Mouse (Mus musculus) midbrain, postnatal 0 days (tissue): ENCODE measurements around the gene Lrrfip1. TPM values are rescaled to one million over a fixed set of nuclear protein-coding genes. Genes with fewer than 3 reads are reported as not detected.

Experiments used
- ATAC-seq: fragments of 200-750 bp; cut with Nextera tagmentation; 2 replicates; pipeline ENCODE4 v1.8.0; 2017; ENCODE audit warnings: moderate number of reproducible peaks, mild to moderate bottlenecking, moderate TSS enrichment, moderate library complexity; ENCODE audit not compliant: low FRiP score
- DNase-seq: peaks from one replicate; pipeline ENCODE4 v3.0.0-alpha.2; 2015; ENCODE audit warnings: low spot score
- H3K27ac ChIP-seq: fragments of 300-500 bp; sonication (generic); 2 replicates; pipeline ENCODE4 v1.5.1; 2014; ENCODE audit warnings: low read depth, mild to moderate bottlenecking, low read length, mixed read lengths
- H3K27me3 ChIP-seq: fragments of 300-500 bp; sonication (generic); 2 replicates; pipeline ENCODE4 v1.6.1; 2014; ENCODE audit warnings: low read length, control low read depth, mixed read lengths; ENCODE audit not compliant: insufficient read depth
- H3K36me3 ChIP-seq: fragments of 300-500 bp; sonication (generic); 2 replicates; pipeline ENCODE4 v1.6.1; 2014; ENCODE audit warnings: low read length, control low read depth, mixed read lengths; ENCODE audit not compliant: insufficient read depth
- H3K4me1 ChIP-seq: fragments of 300-500 bp; sonication (generic); 2 replicates; pipeline ENCODE4 v1.6.1; 2014; ENCODE audit warnings: mild to moderate bottlenecking, control low read depth, antibody characterized with exemption, low read length, mixed read lengths; ENCODE audit not compliant: insufficient read depth
- H3K4me2 ChIP-seq: fragments of 300-500 bp; sonication (generic); 2 replicates; pipeline ENCODE4 v1.6.1; 2014; ENCODE audit warnings: low read depth, mild to moderate bottlenecking, low read length, mixed read lengths; ENCODE audit not compliant: poor library complexity, severe bottlenecking
- H3K4me3 ChIP-seq: fragments of 300-500 bp; sonication (generic); 2 replicates; pipeline ENCODE4 v1.5.1; 2014; ENCODE audit warnings: low read depth, mild to moderate bottlenecking, low read length, moderate library complexity
- H3K9ac ChIP-seq: fragments of 300-500 bp; sonication (generic); replicated peaks from 2 replicates; pipeline ENCODE4 v1.6.1; 2014; ENCODE audit warnings: mild to moderate bottlenecking, low read length, moderate library complexity, mixed read lengths; ENCODE audit not compliant: poor library complexity, severe bottlenecking
- H3K9me3 ChIP-seq: fragments of 300-500 bp; sonication (generic); 2 replicates; pipeline ENCODE4 v1.6.1; 2016; ENCODE audit warnings: low read length, control low read depth
- CTCF ChIP-seq: IDR thresholded peaks from 2 replicates; pipeline ENCODE4 v1.5.1; 2016; ENCODE audit warnings: antibody characterized with exemption, mild to moderate bottlenecking
- WGBS: fragments of 180-500 bp; shearing (Covaris S2); extraction: QIAGEN DNeasy Blood & Tissue Kit; methylation state at CpG from one replicate; pipeline ENCODE4 v1.1.7; 2014; 5-methylcytosine and 5-hydroxymethylcytosine counted together
- polyA plus RNA-seq: library from polyadenylated mRNA; unstranded; fragments of >200 nt; fragmentation: Nextera tagmentation; extraction: Ambion mirVana; gene quantifications from 2 replicates; pipeline ENCODE4 v1.2.1, GENCODE M21; 2015
- total RNA-seq: library from RNA; depleted of rRNA; stranded (reverse); fragments of >200 nt; gene quantifications from 2 replicates; pipeline ENCODE4 v1.2.3, GENCODE M21; 2014

Gene Lrrfip1
- total and polyA plus RNA-seq, 2 experiments from 2014 or later, result 26.7 to 48.9 TPM

DNA sequence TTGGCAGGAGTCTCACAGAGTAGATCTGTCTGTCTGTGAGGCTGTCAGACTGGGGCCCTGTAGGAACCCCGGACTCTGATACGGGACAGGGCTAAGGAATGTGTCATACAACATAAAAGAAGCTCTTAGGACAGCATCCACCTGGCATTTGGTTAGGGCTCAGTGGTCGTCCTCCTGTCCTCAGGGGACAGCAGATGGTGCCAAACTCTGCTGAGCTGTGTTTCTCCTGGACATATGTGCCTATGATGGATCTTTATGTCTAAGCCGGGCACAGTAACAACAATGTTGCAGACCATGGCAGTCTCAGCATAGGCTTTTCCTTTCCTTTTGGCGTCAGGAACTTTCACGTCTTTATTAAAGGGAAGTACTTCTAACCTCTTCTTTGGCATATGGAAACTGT lies 69.2 kb downstream of the Lrrfip1 start:
- Histone ChIP-seq H3K36me3 (no peaks in the 10 kb centered on the region), H3K4me1 (0 out of 2 replicates have a peak, but pooled peaks cover under 1% of the 10 kb centered on the region), H3K27me3 (no peaks in the 10 kb centered on the region), H3K9ac (no peak overlapping the region), H3K27ac (no peak overlapping the region), H3K4me2 (no peak overlapping the region), H3K4me3 (no peak overlapping the region), H3K9me3 (no peaks in the 10 kb centered on the region)
- WGBS, result 86% methylated on average over 6 of the region's 6 CpGs
- ATAC-seq (no peak), DNase-seq (no peak)
- TF ChIP-seq CTCF, result no peak

DNA sequence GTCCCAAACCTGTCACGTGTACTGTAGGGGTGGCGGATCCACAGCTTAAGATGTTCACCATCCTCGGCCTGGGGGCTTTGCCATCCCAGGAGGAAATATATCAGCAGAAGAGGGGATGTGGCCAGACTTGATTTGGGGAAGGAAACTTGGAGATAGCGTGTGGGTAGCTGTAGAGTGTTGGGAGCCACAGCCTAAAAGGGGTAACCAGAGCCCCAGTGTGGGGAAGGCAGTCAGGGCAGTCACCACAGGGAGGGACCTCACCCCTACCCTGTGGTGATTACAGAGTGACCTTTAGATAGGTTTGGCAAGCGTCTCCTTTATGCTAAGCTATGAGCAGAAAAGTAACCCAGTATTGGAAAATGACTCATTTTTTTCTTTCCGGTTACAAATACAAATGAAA lies 71.0 kb downstream of the Lrrfip1 start:
- no peaks in the 10 kb centered on the region for H3K27me3 ChIP-seq
- H3K9me3 ChIP-seq, result no peaks in the 10 kb centered on the region
- no peak overlapping the region for H3K4me2 ChIP-seq
- DNase-seq (no peak), ATAC-seq (no peak)
- H3K4me1 ChIP-seq, result no peaks in the 10 kb centered on the region
- WGBS, result 92% methylated on average over 6 of the region's 6 CpGs
- no peaks in the 10 kb centered on the region for H3K36me3 ChIP-seq
- H3K4me3 ChIP-seq, result no peak overlapping the region
- H3K9ac ChIP-seq, result no peak overlapping the region
- TF ChIP-seq CTCF, result no peak
- H3K27ac ChIP-seq, result no peak overlapping the region

DNA sequence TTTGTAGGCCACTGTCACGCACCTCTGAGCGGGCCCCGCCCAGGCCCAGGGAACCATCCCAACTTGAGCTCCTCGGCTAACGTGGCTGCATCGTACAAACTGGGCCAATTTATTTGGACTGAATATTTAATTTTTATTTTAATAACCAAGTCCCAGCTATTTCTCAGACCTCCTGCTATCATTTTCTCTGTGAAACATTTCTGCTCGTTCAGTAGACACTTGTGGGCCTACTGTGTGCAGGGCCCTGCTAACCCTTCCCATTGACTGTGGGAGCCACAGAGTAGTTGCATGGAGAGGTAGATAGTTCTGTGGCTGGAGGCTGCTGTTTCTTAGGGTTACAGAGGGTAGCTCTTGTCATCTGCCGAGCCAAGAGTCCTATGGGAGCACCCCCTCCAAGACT lies 72.0 kb downstream of the Lrrfip1 start:
- H3K9me3 ChIP-seq, result no peaks in the 10 kb centered on the region
- ATAC-seq, result no peak
- H3K9ac ChIP-seq, result no peak overlapping the region
- H3K27me3 ChIP-seq, result no peaks in the 10 kb centered on the region
- no peak overlapping the region for H3K4me2 ChIP-seq
- H3K4me1 ChIP-seq, result no peaks in the 10 kb centered on the region
- H3K27ac ChIP-seq, result no peak overlapping the region
- 89% methylated on average over 8 of the region's 8 CpGs for WGBS
- H3K4me3 ChIP-seq, result no peak overlapping the region
- no peaks in the 10 kb centered on the region for H3K36me3 ChIP-seq
- no peak for TF ChIP-seq CTCF
- no peak for DNase-seq

DNA sequence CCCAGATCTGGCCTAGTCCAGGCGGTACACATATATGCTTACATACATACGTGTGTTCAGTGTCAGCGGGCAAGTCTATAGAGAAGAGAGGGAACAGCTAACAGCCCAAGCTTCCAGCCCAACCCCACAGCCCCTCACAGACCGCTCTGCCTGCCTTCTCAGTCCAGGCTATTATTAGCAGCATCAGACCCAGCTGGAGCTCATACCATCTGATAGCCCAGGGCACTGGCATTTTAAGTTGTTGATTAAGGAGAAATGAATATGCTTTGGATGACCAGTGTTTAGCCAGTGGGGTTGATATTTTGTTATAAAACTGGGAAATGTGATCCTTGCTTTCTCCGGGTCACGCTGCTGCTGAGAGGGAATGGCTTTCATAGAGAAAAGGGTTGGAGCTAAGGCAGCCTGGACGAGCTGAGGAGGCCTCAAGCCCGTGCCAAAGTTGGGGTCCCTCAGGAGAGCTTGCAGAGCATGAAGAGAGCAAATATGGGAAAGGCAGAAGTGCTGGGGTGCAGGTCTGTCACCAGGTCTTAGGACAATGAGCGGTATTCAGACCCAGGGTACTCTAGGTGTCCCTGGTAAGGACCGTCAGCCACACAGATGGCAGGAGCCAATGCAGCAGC lies 73.2 kb downstream of the Lrrfip1 start:
- Histone ChIP-seq H3K36me3 (no peaks in the 10 kb centered on the region), H3K4me3 (no peak overlapping the region), H3K9ac (no peak overlapping the region), H3K4me2 (no peak overlapping the region), H3K27me3 (no peaks in the 10 kb centered on the region), H3K27ac (no peak overlapping the region), H3K9me3 (no peaks in the 10 kb centered on the region), H3K4me1 (no peaks in the 10 kb centered on the region)
- no peak for TF ChIP-seq CTCF
- DNase-seq (no peak), ATAC-seq (no peak)
- WGBS, result 79% methylated on average over 10 of the region's 10 CpGs

DNA sequence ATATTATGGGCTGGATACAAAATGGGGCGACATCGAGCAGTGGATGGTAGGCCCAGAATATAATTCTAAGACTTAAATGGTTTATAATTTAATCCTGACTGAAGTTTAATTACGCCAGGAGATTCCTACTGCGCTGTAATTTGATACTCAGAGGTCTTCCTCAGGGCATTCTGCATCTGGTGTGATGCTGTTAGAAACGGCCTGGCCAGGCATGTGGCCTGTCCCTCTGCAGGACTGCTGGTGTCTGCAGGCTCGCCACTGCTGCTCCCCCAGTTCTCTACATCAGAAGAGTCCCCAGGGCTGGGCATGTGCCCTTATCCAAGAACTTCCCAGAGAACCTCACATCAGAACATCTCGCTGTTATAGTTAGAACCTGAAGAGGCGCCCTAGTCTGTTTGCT lies 78.4 kb downstream of the Lrrfip1 start:
- ATAC-seq (no peak), DNase-seq (no peak)
- Histone ChIP-seq H3K27me3 (no peaks in the 10 kb centered on the region), H3K36me3 (no peaks in the 10 kb centered on the region), H3K27ac (no peak overlapping the region), H3K9me3 (no peaks in the 10 kb centered on the region), H3K4me3 (no peak overlapping the region), H3K9ac (no peak overlapping the region), H3K4me1 (no peaks in the 10 kb centered on the region), H3K4me2 (no peak overlapping the region)
- 56% methylated on average over 8 of the region's 8 CpGs for WGBS
- no peak for TF ChIP-seq CTCF

DNA sequence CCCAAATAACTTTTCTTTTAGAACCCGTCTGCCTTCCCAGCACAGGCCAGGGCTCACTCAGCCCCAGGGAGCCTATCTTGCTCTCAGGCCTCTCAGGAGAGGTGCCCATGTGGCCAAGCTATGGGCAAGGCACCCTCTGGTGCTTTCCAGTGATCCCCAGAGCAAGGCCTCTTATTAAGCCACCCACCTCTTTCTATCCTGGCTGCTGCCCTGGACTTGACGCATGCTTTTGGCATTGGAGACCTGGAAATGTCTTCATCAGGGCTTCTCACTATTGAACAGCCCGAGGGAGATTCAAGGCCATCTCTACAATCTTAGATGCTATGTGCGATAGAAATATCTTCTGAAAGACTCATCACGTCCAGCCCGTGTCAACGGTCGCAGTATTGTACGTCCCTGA lies 78.9 kb downstream of the Lrrfip1 start:
- TF ChIP-seq CTCF, result no peak
- no peaks in the 10 kb centered on the region for H3K4me1 ChIP-seq

More for the DNA sequence above, 78.9 kb downstream of the Lrrfip1 start:
- WGBS, result 83% methylated on average over 9 of the region's 9 CpGs
- DNase-seq (no peak), ATAC-seq (no peak)
- Histone ChIP-seq H3K27ac (no peak overlapping the region), H3K27me3 (no peaks in the 10 kb centered on the region), H3K4me3 (no peak overlapping the region), H3K36me3 (no peaks in the 10 kb centered on the region), H3K9me3 (no peaks in the 10 kb centered on the region), H3K4me2 (no peak overlapping the region), H3K9ac (no peak overlapping the region)
